Mouse (Mus musculus): ENCODE measurements at regions not wholly inside any gene's neighbourhood (a gene's known extent, or its start where the extent isn't known, plus 50 kb on each side); places are given as distances from the start of the nearest gene placed in this dataset.

DNA sequence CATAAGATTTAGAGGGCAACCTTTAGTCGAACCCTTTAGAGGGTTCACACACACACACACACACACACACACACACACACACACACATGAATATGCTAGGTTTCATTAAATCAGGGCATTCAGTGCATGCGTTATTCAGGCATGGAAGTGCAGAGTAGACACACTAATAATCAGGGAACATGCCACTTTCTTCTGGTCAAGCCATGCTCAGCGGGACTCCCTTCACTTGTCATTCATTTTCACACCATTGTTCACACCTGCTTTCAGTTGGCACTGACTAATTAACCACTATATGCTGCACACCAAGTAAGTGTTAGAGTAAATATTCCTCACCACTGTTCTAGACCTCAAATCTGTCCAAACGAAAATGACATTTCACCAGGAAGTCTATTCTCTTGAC, 616.6 kb upstream of the Dppa4 start:
- Histone ChIP-seq H3K9me3 (ENCODE audit: control insufficient read depth, low read length) (no peaks in the 10 kb centered on the region), H3K4me1 (replicated peaks; ENCODE audit: control insufficient read depth, insufficient read depth, low read length) (no peaks in the 10 kb centered on the region), H3K36me3 (ENCODE audit: control insufficient read depth, insufficient read depth) (no peaks in the 10 kb centered on the region), H3K4me2 (ENCODE audit: low read length) (no peak overlapping the region), H3K4me3 (replicated peaks; ENCODE audit: low read length) (no peak overlapping the region), H3K27ac (ENCODE audit: low read length) (no peak overlapping the region), H3K9ac (replicated peaks; ENCODE audit: low read depth, low read length) (no peak overlapping the region), H3K27me3 (replicated peaks; ENCODE audit: control insufficient read depth, insufficient read depth, low read length) (no peaks in the 10 kb centered on the region)
- 0 out of 2 replicates have a peak, but pooled peaks have one; percentile 43 for ATAC-seq
- WGBS = 57% methylated on average over 4 of the region's 4 CpGs

DNA sequence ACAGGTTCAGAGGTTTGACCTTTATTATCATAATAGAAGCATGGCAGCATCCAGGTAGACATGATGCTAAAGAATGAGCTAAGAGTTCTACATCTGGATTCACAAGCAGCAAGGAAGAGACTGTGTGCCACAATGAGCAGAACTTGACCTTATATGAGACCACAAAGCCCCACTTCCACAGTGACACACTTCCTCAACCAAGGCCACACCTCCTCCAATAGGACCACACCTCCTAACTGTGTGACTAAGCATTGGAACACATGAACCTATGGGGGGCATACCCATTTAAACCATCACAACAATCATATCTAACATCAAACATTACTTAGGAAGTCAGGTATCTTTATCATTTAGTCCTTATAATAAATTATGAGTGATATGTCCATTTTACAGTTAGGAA, 591.4 kb upstream of the Dppa4 start:
- Histone ChIP-seq H3K4me1 (replicated peaks; ENCODE audit: control insufficient read depth, insufficient read depth, low read length) (no peaks in the 10 kb centered on the region), H3K4me2 (ENCODE audit: low read length) (no peak overlapping the region), H3K9ac (replicated peaks; ENCODE audit: low read depth, low read length) (no peak overlapping the region), H3K27me3 (replicated peaks; ENCODE audit: control insufficient read depth, insufficient read depth, low read length) (no peaks in the 10 kb centered on the region), H3K9me3 (ENCODE audit: control insufficient read depth, low read length) (no peaks in the 10 kb centered on the region), H3K27ac (ENCODE audit: low read length) (no peak overlapping the region), H3K4me3 (replicated peaks; ENCODE audit: low read length) (no peak overlapping the region), H3K36me3 (ENCODE audit: control insufficient read depth, insufficient read depth) (no peaks in the 10 kb centered on the region)
- ATAC-seq = no peak

DNA sequence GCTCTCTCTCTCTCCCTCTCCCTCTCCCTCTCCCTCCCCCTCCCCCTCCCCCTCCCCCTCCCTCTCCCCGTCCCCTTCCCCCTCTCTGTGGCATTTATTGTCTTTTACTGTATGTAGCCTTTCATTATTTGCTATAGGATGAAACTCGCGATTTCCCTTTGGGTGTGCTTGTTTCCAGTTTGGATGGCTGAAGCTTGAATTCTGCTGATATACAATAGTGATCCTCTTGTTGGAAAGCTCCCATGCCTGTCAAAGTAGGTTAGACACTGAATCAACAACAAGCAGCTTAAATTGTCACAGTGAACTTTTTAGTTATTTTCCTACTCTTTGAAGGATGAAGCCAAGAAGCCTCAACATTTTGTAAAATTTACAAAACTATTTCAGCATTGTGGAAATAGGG, 590.7 kb upstream of the Dppa4 start:
- no peak overlapping the region for H3K27ac ChIP-seq (ENCODE audit: low read length)
- H3K9me3 ChIP-seq (ENCODE audit: control insufficient read depth, low read length) = no peaks in the 10 kb centered on the region
- H3K36me3 ChIP-seq (ENCODE audit: control insufficient read depth, insufficient read depth) = no peaks in the 10 kb centered on the region
- H3K4me1 ChIP-seq (replicated peaks; ENCODE audit: control insufficient read depth, insufficient read depth, low read length) = no peaks in the 10 kb centered on the region
- no peaks in the 10 kb centered on the region for H3K27me3 ChIP-seq (replicated peaks; ENCODE audit: control insufficient read depth, insufficient read depth, low read length)
- H3K4me3 ChIP-seq (replicated peaks; ENCODE audit: low read length) = no peak overlapping the region
- H3K9ac ChIP-seq (replicated peaks; ENCODE audit: low read depth, low read length) = no peak overlapping the region
- ATAC-seq = no peak
- 52% methylated on average over 2 of the region's 3 CpGs for WGBS
- H3K4me2 ChIP-seq (ENCODE audit: low read length) = no peak overlapping the region

DNA sequence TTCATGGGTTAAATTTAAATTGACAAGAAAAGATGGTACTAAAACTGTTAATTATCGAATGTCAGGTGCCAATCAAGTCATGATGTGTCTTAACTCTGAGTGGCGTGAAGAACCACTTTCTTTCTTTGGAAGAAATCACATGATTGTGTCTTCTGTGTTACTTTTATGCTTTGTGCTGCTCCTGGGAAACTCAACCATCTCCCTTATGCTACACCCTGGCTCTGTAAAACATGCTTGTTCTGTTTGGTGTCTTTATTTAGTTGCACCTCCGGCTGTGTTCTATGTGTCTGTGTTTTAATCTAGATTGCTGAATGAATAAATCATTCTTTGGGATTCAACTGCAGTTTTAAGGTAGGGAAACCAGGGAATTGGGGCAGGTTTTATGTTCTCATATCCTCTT, 589.6 kb upstream of the Dppa4 start:
- H3K4me3 ChIP-seq (replicated peaks; ENCODE audit: low read length) = no peak overlapping the region
- H3K4me1 ChIP-seq (replicated peaks; ENCODE audit: control insufficient read depth, insufficient read depth, low read length) = no peaks in the 10 kb centered on the region
- ATAC-seq = peak; percentile 47; the same call in 1 of the 2 replicates
- H3K36me3 ChIP-seq (ENCODE audit: control insufficient read depth, insufficient read depth) = no peaks in the 10 kb centered on the region
- no peak overlapping the region for H3K27ac ChIP-seq (ENCODE audit: low read length)
- 63% methylated on average over 3 of the region's 3 CpGs for WGBS
- H3K9ac ChIP-seq (replicated peaks; ENCODE audit: low read depth, low read length) = no peak overlapping the region
- no peaks in the 10 kb centered on the region for H3K27me3 ChIP-seq (replicated peaks; ENCODE audit: control insufficient read depth, insufficient read depth, low read length)
- no peak overlapping the region for H3K4me2 ChIP-seq (ENCODE audit: low read length)
- H3K9me3 ChIP-seq (ENCODE audit: control insufficient read depth, low read length) = no peaks in the 10 kb centered on the region; the same call in 1 of the 2 replicates

Measured in forebrain, embryonic 16.5 days (tissue).